Mouse (Mus musculus): ENCODE data around the gene Atp5k.

DNA sequence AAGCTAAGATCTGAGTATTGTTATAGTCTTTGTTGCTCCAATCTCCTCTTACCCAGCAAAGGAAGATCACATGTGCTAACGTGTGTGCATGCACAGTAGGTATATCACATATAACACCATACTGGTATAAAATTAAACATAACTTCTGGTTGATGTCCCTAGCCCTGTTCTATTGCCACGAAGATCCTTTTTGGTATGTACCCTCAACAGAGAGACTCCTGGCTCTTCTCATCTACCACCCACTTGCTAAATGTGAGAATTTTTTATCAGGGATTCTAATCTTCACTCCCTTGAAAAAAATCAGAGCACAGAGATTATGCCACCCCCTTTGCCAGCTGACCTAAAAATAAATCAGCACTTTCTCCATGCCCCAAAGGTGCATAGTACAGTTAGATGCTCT, 27.3 kb downstream of the Atp5k start:
- TF ChIP-seq CTCF (IDR thresholded peaks at IDR 0.05; ENCODE audit: extremely low read depth, insufficient read depth, insufficient read length, insufficient replicate concordance), result no peak
- no peak for TF ChIP-seq POLR2A (IDR thresholded peaks at IDR 0.05; ENCODE audit: low read depth, low read length)

All from spleen, adult 2 months (tissue).